Mouse (Mus musculus): Measurements from ENCODE around the gene St6galnac5.
A peak's percentile ranks its signal among the peaks of the same experiment; 100 is the strongest.
"Not testable (repeated sequence)": the region's sequence is repeated elsewhere in the genome, so short reads cannot be mapped to it uniquely, and the experiment has no call there.

Gene St6galnac5

DNA sequence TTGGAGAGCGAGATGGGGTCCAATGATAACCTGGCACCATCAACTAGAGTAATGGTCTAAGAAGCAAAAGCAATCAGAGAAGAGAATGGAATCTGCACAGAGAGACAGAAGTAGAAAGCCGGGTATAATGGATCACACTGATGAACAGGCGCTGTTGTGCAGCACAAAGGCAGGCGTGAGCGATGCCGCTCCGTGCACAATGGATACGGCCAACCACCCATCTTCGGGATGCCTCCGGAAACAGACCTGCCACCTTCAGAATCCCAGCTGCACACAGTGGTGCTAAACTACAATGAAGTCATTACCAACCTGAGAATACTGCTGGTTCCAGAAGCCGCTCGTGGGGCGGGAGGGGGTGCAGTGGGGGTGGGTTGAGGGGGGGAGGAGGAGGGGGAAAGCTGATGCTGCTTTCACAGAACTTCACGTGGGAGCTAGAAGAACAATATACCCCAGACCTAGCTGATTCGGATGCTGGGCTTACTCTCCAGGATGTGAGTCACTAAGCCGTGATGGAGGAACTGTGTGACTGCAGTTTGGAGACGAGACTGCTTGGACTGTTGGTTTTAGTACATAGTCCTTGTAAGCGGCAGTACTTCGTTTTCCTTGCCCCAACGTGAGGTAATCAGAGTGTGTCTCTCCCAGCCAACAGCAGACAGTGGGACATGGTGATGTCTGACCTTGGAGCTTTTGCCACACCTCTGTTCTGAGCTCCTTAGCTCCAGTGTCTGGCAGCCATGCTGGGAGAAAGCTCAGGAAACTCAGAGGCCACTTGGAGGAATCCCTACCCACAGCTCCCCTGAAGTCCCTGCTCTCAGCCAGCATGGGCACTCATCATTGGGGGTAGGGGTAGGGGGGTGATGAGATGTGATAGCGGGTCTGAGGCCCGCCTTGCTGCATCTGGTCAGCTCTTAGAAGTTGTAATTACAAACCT is 115.7 kb downstream of the St6galnac5 start:
- no peak for DNase-seq

DNA sequence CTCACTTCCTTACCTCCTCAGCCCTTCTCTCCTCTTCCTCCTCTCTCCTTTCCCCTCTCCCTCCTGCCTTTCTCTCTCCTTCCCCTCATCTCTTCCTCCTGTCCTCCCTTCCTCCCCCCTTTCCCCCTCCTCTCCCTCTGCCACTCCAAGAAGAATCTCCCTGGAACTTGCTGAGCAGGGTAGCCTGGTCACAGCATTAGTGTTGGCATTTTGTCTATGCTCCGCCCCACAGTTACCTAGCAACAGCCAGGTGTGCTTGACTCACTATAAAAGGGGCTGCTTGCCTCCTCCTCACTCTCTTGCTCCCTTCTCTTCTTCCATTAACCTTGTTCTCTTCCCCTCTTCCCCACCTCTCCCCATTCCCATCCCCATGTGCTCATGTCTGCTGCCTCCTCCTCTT is 120.1 kb downstream of the St6galnac5 start:
- DNase-seq: no peak

DNA sequence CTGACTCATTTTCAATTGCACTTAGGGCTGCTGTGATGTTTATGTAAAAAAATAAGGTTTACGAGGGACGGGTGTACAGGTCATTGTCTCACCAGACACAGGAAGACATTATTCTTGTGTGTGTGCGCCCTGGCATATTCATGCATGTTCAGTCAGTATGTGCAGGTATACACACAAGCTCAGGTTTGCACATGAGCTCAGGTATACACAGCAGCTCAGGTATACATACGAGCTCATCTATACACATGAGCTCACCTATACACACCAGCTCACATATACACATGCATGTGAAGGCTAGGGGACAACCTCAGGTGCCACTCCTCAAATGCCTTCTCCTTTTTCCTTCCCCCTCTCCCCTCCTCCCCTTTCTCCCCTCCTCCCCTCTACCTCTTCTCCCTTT is 120.6 kb downstream of the St6galnac5 start:
- no peak for DNase-seq

DNA sequence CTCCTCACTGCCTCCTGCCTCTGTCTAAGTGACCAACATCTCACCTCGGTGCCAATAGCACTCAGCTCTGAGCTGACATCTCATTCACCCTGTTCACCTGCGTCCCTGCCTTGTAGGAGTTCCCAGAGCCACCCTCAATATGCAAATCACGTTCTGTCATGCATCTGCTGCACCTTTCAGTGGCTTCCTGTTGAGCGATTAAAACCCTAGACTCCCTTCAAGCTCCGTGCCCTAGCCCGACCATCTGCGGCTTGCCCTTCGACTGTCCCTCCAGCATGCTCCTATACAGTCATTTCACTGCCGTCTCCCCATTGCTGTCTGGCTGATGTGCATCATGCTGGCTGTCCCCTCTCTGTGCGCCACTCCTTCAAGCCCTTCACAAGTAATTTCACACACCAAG is 126.0 kb downstream of the St6galnac5 start:
- no peak for DNase-seq

DNA sequence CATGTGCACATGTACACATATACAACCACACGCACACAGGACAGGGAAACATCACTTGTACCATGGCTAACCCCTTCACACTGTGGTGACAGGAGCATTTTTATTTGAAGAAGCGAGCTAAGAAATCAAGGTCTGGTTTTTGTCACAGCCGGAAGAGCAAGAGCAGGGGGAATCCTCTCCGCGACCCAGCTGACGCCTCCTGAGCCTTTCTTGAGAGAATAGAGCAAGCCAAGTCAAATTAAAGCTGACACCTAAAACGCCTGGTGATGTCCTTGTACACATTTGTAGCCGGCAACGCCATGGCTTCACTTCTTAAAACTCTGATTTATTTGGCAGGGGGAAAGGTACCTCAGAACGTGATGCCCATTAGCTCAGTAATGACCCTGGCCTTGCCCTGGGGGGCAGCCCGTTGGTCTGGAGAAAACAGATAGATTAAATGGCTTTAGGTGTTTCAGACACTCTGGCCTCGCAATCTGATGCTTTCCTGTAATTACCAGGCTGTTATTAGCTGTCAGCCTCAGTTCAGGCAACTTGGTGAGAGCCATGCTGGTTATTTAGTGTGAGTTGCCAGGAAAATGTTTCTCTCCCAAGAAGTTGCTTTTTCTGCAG is 126.9 kb downstream of the St6galnac5 start:
- no peak for DNase-seq

DNA sequence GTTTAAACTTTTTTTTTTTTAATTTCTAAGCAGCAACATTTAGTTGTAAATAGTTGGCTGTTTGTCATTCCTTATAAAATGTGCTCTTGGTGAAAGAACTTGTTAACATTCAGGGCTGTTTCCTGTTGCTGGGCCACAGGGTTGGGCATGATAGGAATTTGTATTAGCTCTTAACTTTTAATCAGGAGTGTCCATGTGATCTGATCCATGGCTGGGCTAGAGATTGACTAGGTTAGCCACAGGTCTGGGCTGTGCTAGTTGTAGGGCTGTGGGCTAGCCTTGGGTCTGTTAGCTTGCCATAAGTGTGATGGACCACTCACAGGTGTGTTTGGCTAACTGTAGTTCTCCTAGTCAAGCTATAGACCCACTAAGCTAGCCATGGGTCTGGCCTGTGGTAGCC is 138.1 kb downstream of the St6galnac5 start:
- DNase-seq: no peak

DNA sequence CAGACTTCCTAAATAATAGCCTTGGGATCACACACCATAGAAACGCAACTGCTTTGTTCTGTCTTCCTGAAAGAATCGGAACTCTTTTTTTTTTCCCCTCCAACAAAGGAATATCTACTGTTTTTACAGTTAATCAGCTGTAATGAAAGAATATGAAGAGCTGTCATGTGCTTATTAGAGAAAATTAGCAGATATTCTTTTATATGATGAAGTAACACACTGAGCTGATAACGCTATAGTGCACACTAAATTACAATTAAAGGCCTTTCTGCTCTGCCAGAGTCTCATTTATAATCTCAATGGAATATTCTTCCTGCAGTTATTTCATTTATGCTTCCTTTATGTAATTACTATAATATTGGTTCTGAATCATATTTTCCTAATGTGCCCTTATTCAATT is 139.4 kb downstream of the St6galnac5 start:
- DNase-seq: no peak

DNA sequence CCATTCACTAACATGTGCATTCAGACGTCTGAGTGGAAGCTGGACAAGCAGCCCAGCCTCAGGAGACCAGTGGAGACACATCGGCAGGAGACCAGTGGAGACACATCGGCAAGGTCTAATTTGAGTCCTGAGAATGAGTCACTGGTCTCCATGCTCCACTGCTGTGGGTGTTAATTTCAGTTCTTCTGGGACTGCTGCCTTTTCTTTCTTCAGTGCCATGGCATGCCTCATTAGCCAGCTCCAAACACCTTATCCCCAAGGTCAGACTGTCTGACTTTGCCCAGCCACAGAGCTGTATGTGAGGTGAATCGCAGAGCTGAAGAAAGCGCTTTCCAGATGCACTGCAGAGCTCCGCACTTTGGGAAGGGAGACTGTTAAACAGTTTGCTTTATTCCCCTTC is 140.8 kb downstream of the St6galnac5 start:
- DNase-seq: peak; percentile 22

DNA sequence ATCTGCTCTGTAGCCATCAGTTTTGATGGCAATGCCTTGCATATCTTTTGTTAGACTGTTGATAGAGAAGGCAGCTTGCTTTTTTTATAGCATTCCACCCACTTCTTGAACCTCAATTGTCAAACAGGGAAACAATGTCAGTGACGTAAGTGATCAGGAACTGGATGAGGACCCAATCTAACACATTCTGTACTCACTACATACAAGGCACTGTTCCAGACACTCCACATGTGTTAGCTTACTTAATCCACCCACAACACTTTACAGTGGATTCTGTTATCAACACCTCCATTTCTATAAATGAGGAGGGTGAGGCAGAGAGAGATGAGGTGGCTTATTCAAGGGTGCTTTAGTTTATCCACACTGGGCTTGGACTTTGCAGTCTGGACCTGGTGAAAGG is 144.1 kb downstream of the St6galnac5 start:
- no peak for DNase-seq

DNA sequence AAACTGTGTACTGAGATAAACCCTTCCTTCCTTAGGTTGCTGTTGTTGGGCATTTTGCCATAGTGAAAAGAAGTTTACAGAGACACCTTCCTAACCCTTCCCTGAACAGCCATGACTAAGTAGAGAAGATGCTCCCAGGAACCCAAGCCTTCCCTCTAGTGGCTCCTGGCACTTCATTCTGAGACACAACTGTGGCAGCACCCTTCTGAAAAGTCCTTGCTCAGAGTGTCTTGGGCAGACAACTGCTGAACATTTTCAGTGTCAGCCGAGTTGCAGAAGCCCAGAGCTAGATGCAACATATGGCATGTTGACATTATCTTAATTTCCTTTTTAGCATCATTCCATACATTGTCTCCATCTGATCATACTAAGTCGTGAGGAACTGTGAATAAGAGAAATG is 144.6 kb downstream of the St6galnac5 start:
- DNase-seq: no peak

DNA sequence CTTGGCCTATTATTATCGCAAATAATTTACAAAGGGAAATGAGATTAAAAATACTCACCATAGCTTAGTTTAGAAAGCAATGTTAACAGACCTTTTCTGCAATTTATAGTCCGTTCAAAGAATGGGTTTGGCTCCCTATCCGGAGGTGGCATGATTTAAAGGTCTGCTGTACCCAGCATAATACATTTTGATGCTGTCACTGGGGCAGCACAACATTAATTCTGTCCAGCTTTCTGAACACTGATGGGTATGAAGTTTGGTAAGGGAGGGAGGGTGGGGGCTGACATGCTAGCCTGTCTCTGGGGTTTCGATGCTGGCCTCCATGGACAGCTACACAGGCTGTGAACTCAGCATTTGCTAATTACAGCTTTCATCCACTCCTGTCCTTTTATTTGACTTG is 149.6 kb downstream of the St6galnac5 start:
- DNase-seq: no peak

DNA sequence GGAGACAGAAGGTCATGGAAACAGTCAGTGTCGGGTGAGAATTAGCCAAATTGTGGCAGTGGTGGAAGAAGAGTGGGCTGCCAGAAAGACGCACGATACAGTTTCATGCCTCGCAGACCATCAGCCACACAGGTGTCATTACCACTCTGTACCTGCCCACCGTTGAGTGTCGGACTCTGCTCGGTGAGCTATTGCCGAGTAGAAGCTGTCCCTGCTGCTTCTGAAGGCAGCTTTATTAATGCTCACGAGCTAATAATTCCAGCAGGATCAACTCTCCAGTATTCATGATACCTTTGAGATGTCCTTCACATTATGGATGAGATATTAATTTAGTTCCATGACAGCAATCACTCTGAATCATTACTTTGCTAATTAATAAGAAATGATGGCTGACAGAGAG is 150.1 kb downstream of the St6galnac5 start:
- no peak for DNase-seq

DNA sequence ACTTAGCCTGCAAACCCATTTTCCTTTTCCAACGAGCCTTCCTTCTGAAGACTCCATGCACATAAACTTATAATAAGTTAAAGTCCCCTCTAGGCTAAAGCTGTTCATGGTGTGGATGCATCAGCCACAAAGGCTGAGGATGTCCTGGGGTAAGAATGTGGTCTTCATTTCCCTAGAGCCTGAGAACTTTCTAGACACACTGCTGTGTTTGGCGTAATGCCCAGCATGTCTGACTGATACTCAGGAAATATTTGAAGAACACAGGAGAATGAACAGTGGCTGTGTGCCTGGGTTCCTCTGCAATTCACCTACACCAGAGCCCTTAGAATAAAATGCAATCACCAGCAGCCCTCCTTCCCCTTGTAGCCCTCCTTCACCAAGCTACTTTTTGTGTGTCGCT is 150.7 kb downstream of the St6galnac5 start:
- peak; percentile 29 for DNase-seq

DNA sequence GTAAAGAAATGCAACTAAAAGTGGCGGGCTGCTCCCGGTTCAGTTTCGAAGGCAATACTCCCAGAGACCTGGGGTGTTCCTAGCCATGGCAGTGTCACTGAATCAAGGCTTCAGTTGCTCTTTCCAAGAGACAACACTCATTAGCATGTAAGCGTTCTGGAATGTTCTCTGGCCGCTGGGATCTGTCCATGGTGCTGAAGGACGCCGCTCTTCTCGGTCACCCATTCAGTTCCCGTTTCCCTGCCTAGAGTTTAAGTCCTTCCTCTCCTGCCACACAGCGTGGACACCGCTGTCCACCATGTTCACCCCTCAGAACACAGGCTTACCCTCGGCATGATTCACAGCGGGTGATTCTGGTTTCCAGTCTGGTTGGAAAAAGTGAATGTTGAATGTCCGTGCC is 160.8 kb downstream of the St6galnac5 start:
- peak; percentile 63 for DNase-seq

DNA sequence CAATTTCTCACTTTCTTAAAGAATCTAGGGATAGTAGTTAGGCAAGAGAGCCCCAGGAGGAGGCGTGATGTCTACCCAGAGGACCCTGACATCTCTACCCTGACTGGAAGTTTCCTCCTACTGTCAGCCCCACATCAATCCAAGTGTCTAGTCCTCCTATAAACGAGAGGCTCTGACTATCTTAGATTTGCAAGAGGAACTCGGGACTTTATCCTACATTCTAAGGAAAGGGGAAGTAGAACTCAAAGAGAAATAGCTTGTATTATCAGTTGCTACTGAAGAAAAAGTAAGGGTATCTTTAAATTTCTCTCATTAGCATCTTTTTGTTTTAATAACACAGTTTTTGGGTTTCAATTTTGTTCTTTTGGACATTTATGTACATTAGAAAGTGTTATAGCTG is 161.6 kb downstream of the St6galnac5 start:
- no peak for DNase-seq

DNA sequence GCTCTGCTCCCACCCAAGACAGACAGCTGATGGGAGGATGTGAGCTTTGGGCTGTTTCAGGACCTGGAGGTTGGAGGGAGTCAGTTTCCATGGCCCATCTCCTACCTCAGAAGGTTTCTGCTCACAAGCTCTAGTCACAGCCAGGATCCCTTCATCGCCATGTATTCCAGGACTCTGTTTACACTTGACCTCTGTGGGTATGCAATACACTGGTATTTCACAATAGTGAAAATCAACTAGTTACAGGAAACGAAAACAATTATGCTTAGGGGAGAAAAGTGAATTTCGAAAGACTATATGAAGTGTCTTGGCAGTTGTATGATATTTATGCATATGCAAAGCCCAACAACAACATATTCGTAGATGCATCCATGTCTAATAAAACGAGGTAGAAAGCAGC is 166.9 kb downstream of the St6galnac5 start:
- no peak for DNase-seq

DNA sequence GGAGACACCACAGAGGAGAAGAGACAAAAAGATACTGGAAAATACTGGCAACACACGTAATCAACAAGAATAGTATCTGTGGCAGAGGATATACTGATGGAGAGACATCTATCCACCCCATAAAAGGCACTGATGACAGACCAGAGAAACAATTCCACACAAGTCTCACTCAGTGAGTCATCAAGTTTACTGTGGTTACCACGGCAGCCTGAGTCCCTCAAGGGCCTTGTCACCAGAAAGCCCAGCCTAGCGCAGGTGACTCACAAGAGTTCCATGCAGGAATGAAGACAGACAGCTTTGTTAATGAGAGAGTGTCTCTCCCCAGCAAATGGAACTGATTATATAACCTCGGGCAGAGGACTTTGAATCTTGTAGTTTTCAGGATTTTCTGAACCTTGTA is 168.1 kb downstream of the St6galnac5 start:
- no peak for DNase-seq

DNA sequence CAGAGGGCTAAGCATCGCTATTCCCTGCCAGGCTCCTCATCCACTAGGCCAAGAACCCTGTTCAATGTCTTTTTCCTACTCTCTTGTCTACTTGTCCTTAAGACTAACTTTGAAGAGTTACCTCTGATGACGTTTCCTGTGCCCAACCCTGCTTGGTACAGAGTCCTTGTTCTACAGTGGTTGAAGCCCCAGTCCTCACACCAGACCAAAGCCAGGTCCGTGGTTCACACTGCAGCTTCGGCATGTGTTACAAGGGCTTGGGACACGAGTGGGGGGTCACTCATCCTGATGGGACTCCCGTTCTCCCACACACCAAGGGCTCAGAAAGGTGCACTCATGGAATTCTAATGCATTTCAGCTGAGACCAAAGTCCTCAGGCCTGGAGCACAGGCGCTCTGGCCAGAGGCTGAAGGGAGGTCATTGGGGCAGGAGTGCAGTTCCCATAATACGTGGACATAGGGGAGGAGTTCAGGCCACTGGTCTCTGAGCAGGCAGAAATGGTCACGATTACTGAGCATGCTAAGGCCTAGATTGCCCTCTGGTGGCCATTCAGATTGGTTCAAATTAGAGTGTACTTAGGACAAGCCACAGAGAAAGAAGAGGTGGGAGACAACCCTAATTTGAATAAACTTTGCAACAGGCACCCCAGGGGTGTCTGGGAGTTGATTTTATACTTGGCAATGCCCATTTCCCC is 182.2 kb downstream of the St6galnac5 start:
- DNase-seq: peak; percentile 87

DNA sequence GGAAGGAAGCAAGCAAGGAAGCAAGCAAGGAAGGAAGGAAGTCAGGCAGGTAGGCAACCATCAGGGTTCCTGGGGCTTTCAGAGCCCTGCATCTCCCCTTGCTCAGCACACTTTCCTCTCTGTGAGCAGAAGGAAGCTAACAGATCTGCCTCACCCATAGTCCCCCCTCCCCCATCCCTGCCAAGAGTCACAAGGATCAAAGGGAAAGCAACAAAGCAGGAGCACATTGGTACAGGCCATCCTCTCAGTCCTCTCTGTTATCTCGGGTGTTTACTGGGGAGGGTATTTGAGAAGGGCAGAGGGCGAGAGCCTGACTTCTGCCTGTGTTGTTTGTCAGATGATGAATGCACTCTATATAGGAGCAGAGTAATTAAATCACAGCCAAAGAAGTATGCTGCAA is 184.7 kb downstream of the St6galnac5 start:
- DNase-seq: no peak

DNA sequence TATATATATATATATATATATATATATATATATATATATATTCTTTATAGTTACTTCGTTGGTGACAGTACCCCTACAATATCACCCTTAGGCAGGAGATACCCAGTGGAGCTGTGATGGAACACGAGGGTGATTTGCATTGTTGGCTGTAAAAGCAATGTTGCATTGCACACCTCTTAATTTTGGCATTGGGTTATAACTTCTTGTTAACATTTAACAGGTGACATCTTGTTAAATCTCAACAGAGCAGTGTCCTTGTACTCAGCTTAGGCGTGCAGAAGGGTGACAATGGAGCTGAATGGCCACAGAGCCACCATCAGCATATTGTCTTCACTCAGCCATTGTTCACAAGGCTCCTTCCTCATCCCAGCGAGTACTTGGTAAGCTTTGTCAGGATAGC is 185.8 kb downstream of the St6galnac5 start:
- DNase-seq: peak; percentile 24

DNA sequence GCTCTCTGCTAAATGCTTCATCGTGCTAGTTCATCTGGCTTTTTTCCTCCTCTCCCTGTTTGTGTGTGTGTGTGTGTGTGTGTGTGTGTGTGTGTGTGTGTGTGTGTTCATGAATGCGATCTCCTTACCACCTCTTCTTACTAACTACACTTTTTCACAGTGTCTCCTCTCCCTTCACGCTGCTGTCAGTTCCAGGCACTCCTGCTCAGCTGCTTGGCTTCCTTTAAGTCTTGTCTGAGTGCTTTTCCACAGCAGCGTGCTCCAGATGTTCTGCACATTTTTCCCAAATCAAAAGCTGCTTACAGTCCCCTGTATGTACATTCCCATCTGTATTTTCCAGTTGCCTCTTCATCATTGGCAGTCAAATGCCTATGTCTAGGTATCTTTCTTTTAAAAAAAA is 189.0 kb downstream of the St6galnac5 start:
- no peak for DNase-seq

DNA sequence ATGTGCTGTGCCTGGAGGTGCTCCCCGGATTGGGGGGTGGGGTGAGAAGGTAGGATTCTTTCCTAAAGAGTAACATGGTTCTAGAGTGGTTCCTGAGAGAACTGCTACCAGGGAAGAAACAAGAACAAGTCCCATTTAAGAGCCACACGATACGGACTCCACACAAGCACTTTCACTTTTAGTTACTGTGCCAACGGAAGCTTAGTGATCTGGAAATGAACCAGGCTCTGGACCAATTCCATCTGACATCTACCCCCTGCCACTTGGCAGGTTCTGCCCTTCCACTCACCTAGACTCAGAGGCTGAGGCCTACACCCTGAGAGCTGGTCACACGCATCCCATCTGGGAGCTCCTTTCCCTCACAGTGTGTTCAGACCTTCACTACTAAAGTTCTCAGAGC is 189.4 kb downstream of the St6galnac5 start:
- peak; percentile 64 for DNase-seq

DNA sequence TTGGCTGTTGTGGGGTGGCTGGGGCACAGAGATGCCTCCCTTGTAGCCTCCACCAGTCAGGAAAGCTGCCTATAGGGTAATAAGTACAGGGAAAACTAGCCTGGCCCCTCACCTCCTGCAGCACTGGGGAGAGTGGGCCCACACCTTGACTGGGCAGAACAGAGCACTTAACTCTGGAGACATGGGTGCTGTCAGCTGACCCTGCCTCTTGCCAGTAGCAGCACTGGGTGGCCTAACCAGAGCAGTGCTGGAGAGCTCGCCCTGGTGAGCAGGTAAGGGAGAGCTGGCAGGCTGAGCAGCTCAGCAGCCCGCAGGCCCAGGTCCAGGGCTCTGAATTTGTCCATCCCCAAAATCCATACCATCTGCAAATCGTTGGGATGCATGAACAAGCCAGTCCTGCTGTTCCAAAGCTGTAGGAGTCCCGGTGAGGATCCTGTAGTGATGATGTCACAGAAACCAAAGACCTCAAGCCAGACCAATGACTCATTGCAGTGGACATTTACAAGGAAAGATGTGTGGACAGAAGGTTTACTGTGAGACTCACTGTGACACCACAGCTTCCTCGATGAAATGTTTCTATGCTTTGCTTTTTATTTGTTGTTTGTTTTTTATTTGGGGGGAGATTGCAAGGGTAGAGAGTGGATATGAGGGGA is 193.6 kb downstream of the St6galnac5 start:
- not testable (repeated sequence) for DNase-seq
